Mouse (Mus musculus) right cerebral cortex, postnatal 14 days (tissue): Measurements from ENCODE around the gene Prm3.
A peak's percentile ranks its signal among the peaks of the same experiment; 100 is the strongest.

Experiments used
- DNase-seq: peaks from one replicate; pipeline ENCODE4 v3.0.0; 2022

Gene Prm3

DNA sequence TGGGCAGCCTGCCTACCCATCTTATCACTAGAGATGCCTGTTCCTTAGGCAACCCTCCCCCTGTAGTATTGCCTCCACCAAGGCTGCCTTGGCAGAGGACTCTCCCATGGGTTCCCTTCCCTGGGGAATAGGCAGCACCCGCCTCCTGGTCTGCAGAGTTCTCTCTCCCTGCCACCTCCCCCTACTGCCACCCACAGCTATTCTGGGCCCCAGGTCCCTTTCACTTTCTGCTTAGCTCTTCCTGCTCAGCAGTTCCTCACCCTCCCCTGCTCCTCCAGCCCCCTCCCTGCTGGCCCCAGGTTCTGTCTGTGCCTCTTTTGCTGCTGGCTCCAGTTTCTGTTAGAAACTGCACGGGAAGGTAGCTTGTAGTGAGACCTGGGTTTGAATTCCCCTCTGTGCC is 21.1 kb downstream of the Prm3 start:
- DNase-seq: no peak

DNA sequence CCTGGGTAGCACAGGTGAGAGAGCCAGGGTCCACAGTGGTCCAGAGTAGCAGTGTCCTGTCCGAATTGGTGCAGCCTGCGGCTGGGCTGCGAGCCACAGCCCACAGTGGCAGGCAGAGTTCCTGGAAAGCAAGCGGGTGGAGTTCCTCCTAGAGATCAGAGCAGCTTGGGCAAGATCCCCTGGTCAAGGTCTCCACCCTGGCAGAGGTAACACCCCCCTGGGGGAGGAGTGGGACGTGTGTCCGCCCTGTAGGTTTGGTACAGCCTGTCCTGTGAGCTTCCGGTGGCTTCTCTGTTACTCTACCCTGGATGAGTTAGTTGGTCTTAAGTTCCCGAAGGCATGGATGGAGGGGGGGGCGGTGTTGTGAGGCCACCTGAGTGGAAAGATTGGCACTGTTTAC is 21.9 kb downstream of the Prm3 start:
- DNase-seq: no peak

DNA sequence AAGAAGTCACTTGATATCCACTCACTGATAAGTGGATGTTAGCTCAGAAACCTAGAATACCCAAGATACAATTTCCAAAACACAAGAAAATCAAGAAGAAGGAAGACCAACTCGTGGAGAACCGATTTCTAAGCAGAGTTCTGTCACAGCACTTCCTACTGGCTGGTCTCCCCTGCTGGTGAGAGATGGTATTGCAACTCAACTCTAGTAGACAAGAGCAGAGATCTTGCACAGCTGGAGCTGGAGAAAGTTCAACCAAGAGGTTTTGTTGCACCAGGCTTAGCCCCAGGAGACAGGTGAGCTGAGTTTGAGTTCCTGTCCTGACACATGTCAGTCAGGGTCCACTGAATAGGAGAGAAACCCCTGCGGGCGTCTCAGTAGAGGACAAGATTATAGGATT is 23.6 kb downstream of the Prm3 start:
- peak; percentile 59 for DNase-seq

DNA sequence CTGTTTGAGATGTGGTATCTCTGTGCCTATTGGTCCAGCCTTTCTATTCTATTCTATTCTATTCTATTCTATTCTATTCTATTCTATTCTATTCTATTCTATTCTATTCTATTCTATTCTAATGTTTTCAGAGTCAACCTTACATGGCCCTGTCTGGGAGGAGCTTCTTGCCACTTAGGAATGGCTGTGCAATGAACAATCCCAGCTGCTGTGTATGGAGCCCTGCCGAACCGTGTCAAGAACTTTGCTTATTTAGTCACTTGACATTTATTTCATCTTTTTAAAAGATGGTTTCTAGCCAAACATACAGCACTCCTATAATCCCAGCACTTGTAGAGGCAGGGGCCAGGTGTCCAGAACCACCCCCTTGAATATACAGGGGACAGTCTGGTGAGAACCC is 26.4 kb downstream of the Prm3 start:
- no peak for DNase-seq

DNA sequence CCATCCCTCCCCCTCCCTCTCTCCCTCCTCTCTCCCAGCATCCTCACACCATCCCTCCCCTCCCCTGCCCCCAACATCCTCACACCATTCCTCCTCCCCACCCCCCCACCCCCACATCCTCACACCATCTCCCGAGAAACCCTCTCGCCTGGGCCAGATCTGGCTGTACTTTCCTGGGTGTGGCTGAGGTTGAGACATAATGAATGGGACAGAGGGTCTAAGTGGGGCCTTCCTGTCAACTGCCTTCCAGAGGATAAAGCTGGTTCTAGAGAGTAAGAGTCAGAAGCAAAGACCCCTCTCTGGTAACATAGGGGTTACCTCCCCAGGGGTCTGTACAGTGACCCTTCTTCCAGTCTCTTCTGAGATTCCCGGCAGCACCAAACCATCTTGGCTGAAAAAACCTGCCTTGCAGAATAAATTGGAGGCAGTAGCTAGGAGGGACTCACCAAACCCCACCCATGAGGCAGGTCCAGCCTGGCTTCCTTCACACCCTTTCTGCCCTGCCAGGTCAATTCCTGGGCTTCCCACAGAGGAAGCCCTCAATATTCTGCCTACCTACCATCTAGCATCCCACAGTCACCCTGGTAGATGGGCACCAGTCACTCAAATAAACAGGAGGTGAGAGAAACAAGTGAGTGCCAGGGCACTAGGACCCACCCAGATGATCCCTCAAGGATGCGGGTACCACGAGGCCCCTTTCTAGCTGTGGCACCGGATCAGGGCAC is 27.0 kb downstream of the Prm3 start:
- no peak for DNase-seq

- DNase-seq: no peak
Observed at GRCm38 (mm10) chr16:10762569-10763180, 28.0 kb downstream of the Prm3 start.

GRCm38 (mm10) chr16:10761182-10761581 is 29.5 kb downstream of the Prm3 start:
- no peak for DNase-seq

DNA sequence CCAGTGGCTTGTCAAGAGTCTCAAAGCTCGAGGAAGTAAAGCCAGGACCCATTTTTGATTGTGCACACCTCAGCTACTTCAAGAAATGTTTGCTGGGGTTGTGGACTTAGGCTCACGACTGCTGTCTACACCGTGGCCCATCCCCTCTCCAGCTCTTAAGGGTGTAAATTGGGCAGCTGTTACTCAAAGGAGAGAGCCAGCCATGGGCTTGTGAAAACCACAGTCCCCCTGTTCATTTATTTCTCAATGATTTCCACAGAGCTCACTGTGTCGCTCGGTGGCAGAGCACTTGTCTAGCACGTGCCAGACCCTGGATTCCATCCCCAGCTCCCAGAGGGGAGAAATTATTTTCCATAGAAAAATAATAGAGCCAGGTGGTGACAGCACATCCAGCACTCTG is 34.5 kb downstream of the Prm3 start:
- DNase-seq: no peak

GRCm38 (mm10) chr16:10754521-10755296 is 36.0 kb downstream of the Prm3 start:
- no peak for DNase-seq

DNA sequence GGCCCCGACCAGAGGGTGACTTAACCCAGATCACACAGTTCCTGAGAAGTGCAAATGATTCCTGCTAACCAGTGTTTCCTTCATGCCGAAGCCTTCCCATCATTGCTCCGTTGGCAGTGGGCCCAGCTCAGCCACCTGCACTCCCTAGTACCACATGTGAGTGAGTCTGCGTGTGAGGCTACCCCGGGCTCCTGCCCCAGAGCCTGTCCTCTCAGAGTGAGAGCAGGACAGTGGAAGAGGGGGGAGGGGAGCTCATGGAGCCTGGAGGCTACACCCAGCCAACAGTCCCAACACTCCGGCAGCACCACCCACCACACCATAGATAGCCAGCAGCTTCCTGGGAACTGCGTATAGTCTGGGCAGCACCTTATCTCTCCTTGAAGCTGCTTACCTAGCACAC is 40.9 kb downstream of the Prm3 start:
- DNase-seq: peak; percentile 61

DNA sequence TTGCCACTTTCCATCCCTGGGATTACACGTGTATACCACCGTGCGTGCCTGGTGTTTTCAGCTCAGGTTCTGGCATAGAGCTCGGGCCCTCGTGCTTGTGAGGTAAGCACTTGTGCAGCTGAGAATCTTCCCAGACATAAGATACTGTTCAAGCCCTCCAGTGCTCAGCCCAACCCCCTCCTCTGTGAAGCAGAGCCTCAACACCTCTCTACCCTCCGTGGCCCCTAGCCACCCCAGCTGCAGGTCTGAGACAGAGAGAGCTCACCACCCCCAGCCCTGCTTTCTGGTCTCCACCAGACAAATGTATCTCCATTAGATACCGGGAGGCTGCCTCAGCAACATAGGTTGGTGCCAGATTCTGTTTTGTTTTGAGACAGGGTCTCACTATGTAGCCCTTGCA is 41.5 kb downstream of the Prm3 start:
- no peak for DNase-seq

DNA sequence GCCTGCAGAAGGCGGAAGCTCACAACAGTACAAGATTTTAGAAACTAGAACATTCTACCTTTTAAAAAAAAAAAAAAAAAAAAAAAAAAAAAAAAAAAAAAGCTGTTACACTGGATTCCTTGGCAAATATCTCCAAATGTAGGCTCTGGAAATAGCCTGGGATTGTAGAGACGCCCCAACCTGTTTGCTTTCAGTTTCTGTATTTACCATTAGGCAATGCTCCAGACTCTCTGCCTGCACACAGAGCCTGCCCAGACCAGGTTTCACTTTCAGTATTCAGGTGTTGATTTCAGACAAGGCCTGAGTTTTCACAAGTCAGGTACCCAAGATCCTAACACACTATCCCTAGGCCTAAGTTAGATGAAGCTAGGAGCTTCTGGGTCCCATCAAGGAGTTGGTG is 49.6 kb downstream of the Prm3 start:
- DNase-seq: no peak
